Mouse (Mus musculus) right cerebral cortex, adult 18-20 months (tissue): ENCODE results near the gene Faap24.
A peak's percentile ranks its signal among the peaks of the same experiment; 100 is the strongest.

Experiments used
- DNase-seq: peaks from one replicate; pipeline ENCODE4 v3.0.0; 2022; ENCODE audit warnings: mixed read lengths

Faap24 gene

DNA sequence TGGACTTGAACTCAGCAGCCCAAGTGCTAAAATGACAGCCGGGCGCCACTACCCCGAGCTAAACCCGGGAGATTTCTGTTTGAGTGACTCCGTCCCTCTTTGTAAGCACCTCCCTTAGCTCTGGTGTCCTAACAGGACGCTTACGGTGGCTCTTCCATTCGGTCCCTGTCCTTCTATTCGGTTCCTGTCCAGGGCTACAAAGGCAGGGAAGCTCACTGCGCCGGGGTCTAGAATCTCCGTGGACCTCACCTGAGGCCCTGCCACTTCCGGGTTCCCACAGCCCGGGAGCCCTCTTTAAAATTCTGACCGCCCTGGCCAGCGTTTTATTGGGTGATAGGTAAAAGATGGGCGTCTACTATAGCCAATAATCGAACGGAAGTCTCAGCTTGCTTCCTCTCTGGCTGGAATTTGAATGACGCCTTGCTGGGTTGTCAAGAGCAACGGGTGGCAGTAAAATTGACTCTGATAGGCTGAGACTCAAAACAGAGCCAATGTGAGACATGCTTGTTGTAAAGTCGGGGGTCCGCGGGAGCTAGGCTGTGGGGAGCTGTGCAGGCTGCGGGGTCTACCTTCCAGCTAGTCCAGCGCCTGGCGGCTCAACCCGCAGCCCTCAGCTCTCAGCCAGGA, at the start of gene Faap24, which contains the start of gene Cep89:
Faap24 (minus strand) TSS at position 295 of the 627 bp plus-strand sequence.
Cep89 (plus strand) TSS at position 494 of the 627 bp plus-strand sequence.
- peak; percentile 98 for DNase-seq

DNA sequence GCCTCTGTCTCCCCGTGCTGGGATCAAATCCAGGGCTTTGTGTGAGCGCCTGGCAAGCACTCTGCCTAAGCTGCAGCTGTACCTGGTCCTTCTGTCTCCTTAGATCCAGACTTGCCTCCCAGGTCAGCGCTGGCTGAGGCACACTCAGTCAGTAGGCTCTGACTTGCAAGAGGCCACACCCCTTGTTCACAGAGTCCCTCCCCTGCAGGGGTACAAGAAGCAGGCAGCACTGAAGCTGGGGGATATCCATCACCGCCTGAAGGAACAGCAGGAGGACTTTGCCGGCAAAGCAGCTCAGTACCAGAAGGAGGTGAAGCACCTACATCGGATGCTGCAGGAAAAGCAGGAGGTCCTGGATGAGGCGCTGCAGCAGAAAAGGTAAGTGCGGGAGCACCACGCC, 38.6 kb upstream of the Faap24 start:
- DNase-seq, result no peak

- DNase-seq, result no peak
Measured at GRCm38 (mm10) chr7:35428146-35428545, 31.5 kb upstream of the Faap24 start.

DNA sequence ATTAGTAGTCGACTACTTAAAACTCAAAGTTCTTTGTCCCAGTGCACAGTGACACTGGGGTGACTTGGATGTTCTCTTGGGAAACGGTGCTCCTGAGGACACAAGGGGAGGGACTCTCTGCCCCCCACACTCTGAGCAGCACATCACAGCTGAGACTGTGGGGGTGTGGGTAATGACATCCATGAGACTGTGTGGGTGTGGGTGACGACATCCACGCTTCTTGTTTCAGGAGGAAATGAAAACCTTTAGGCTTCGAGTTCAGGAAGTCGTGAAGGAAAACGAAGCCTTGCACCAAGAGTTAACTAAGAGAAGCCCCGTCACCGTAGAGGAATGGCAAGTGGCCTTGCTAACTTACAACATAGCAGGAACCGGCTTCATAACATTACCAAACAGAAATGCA, 26.4 kb upstream of the Faap24 start:
- DNase-seq, result no peak

GRCm38 (mm10) chr7:35416654-35416948, 20.0 kb upstream of the Faap24 start:
- no peak for DNase-seq

GRCm38 (mm10) chr7:35415801-35416653, 19.4 kb upstream of the Faap24 start:
- no peak for DNase-seq

GRCm38 (mm10) chr7:35415226-35415625, 18.6 kb upstream of the Faap24 start:
- DNase-seq, result no peak

DNA sequence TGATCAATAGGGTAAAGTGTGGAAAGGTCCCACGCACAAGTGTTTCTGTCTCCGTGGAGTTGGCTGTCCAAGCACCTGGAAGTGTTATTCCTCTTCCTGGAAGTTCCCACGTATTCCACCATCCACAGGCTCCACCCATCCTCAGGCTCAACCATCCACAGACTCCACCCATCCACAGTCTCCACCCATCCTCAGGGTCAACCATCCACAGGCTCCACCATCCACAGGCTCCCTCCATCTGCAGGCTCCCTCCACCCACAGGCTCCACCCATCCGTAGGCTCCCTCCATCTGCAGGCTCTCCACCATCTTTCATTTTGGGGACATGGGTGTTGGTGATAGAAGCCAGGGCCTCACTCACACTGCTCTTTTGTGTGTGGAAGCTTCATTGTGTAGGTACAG, 4.5 kb upstream of the Faap24 start:
- DNase-seq, result no peak

- DNase-seq, result no peak
Measured at GRCm38 (mm10) chr7:35395734-35396456, 741 bp downstream of the Faap24 start.

- no peak for DNase-seq
Measured at GRCm38 (mm10) chr7:35392935-35393334, 3.7 kb downstream of the Faap24 start.

- DNase-seq, result no peak
Measured at GRCm38 (mm10) chr7:35388694-35389093, 7.9 kb downstream of the Faap24 start.

GRCm38 (mm10) chr7:35386525-35386952, 10.1 kb downstream of the Faap24 start:
- no peak for DNase-seq

GRCm38 (mm10) chr7:35382706-35383353, 13.8 kb downstream of the Faap24 start:
- no peak for DNase-seq

- no peak for DNase-seq
Measured at GRCm38 (mm10) chr7:35381861-35382260, 14.8 kb downstream of the Faap24 start.

GRCm38 (mm10) chr7:35380351-35380750, 16.3 kb downstream of the Faap24 start:
- DNase-seq, result no peak

DNA sequence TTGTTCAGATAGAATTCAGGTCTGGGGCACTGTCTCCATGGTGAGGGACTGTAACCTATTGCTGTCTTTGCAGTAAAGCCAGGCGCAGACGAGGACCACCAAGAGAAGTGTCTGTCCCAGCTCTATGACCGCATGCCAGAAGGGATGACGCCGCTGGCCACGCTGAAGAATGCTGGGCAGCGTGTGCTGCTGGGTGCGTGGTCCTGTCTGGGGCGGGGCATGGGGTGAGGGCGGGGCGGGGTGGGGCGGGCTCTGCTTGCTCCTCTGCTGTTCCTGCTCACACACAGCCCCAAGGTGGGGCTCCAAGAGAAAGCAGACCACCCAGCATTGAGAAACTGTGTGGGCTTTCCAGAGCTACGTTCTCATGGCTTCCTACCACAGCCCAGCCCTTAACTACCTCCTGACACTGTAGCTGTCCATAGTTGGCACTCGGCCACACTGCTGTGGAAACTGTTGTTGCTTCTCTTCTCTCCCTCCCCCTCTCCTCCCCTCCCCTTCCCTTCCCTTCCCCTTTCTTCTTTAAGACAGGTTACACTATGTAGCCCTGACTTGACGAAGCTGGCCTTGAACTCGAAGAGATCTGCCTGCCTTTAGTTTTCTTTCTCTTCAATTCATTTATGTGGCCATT, 17.0 kb downstream of the Faap24 start:
- DNase-seq, result no peak

DNA sequence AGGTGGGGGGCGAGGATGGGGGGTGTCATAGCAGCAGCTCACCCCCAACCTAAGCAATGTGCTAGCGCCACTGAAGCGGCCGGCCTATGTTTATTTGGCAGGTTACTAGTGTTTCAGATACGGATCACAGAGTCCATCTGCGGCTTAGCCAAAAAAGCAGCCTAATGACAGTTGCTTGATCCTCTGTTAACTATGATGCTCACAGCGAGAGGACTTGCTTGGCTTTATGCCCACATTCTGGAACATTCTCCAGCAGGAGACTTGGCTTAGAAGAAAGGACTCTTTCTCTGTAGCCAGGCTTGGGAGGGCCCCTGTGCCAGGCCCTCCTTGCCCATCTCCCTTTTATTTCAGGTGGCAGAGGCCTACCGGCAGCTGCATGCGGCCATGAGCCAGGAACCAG, 20.0 kb downstream of the Faap24 start:
- DNase-seq, result no peak

GRCm38 (mm10) chr7:35374265-35374664, 22.4 kb downstream of the Faap24 start:
- no peak for DNase-seq

DNA sequence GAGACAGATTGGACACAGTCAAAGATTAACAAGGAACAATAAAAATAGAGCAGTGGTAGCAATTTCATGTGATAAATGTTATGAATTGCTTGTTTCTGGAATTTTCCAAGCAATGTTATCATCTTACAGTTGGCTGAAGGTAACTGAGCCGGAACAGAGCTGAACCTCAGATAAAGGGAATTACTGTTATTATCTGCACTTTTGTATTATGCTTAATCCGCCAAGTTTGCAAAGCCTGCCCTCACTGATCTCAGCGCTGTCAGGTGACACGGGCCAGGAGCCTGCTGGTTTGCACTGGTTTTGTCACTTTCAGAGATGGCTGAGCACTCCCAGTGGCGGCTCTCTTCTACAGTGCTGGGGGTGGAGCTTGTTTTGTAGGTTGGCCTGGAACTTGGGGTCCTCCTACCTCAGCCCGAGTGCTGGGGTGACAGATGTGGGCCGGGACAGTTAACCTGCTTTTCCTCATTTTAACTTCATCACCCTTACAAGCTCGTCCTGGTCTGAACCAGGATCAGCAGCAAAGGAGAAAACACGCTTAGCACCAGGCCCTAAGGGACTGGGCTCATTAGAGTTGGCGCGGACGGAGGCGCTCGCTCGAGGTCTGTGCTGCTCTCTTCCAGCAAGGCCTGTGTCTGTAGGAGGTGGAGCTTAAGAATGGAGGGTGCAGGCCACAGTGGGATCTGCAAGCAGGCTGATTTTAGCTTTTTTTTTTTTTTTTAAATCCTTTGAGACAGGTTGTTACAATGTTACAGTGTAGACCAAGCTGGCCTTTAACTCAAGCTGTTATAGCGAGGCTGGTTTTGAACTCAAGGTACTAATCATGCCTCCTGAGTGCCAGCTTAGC, 23.3 kb downstream of the Faap24 start:
- no peak for DNase-seq

DNA sequence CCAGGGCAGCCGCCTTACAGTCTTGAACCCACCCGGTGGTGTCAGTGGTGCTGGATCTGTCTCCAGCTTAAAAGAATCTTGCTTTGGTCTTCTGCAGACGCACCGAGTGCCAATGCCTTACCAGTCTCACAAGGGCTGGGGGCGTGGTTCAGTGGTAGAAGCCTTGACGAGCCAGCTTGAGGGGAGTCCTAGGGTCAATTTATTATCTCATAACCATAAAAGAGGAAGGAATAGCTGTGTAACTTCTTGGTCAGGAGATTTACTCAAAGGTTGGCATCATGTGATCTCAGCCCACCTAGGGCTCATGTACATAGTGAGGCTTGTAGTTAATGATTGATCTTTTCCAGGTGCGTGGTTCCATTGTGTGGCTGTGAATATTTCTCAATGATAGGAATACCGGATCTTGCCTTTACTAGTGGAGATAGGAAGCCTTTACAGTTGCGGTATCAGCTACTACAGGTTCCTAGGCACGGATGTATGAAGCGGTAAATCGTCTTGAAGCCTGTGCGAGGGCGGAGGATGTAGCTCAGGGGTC, 24.1 kb downstream of the Faap24 start:
- DNase-seq, result no peak

DNA sequence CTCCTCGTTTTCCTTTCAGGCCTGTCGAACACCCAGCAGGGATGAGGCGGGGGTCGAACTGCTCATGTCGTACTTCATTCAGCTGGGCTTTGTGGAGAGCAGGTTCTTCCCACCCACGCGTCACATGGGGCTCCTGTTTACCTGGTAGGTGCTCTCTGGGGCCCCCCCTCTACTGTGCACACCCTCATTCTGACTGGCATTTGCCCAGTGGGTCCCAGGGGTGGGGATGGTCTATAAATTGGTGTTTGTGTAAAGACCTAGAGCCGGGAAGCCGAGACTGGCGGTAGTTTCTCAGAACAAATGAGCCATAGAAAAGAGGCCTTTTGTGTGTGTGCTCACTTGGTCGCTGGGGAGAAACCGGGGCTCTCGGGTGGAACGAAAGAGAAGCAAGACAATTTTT, 25.5 kb downstream of the Faap24 start:
- no peak for DNase-seq
